Mouse (Mus musculus) R1 (cell line): ENCODE measurements around the gene Inpp5b.

Experiments used
- DNase-seq: peaks from one replicate; pipeline ENCODE4 v3.0.0-alpha.2; 2018; ENCODE audit warnings: low read depth, low spot score

The Inpp5b gene

GRCm38 (mm10) chr4:124810056-124810455 is 68.4 kb downstream of the Inpp5b start:
- DNase-seq, result no peak

DNA sequence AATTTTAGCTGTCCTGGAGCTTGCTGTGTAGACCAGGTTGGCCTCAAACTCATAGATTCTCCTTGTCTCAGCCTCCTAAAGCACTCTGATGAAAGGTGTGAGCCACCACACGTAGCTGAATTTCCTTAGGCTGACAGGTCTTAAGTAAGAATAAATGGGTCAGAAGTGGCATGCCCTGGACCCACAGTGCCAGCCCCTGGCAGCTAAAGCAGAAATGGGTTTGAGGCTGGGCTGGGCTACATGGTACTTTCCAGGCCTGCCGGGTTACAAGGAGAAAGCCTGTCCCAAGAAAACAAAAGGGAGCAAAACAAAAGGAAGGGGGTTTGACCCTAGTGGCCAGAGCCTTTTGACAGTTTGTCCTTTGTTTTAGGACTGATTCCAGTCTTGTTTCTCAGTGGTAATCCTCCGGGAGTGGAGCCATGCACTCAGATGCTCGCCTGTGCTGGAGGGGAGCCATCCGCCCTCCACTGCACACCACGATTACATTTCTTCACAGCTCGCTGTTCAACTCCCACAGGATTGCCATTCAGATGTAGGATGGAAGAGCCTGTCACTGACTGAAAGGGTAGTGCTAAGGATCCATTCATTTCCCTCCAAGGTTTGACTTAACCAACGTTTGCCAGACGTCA is 69.8 kb downstream of the Inpp5b start:
- DNase-seq, result peak; percentile 67

- DNase-seq, result no peak
Measured at GRCm38 (mm10) chr4:124815901-124816300, 74.3 kb downstream of the Inpp5b start.

- peak; percentile 81 for DNase-seq
Measured at GRCm38 (mm10) chr4:124817803-124818202, 76.2 kb downstream of the Inpp5b start.

- peak; percentile 46 for DNase-seq
Measured at GRCm38 (mm10) chr4:124818832-124819231, 77.2 kb downstream of the Inpp5b start.

GRCm38 (mm10) chr4:124824967-124825366 is 83.3 kb downstream of the Inpp5b start:
- peak; percentile 92 for DNase-seq

- peak; percentile 80 for DNase-seq
Measured at GRCm38 (mm10) chr4:124825371-124825965, 83.8 kb downstream of the Inpp5b start.

DNA sequence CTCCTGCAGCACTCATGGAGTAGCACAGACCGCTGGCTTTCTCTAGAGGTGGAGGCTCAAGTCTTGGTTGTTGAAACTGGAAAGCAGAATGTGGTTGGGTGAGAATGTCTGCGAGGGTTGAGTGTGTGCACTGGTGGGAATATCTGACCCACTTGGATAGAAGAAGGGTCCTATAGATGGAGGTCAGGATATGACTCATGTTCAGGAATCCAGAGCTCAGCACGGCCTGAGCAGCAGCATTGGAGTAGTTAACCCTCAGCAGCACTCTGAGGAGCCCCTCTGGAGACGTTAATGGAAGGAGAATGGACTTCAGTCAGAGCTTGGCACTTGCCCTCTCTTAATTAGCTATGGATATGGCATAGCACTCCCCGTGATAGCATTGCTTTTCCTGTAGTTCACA is 88.0 kb downstream of the Inpp5b start:
- no peak for DNase-seq

GRCm38 (mm10) chr4:124832796-124833195 is 91.1 kb downstream of the Inpp5b start:
- peak; percentile 82 for DNase-seq

DNA sequence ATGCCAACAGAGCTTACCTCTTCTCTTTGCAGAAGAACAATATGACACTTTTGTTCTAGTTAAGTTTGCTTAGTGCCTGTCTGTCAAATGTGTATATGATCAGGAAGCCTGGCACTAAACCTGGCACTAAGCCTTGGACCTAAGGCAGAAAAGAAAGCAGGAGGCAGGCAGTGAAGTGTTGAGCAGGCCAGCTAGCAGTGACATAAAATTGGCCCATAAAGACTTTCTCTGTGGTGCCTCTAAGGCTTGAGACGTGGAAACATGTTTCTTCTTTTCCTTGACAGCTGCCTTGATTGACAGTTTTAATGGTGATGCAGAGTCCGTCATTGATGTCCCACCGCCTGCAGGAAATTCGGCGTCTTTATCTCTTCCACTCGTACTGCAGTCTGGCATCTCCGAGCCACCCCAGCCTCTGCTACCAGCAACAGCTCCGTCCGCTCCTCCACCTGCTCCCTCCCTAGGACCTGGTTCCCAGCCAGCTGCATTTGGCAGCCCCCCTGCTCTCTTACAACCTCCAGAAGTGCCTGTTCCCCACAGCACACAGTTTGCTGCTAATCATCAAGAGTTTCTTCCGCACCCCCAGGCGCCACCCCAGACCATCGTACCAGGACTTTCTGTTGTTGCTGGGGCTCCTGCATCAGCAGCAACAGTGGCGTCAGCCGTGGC is 96.5 kb downstream of the Inpp5b start:
- DNase-seq, result no peak

GRCm38 (mm10) chr4:124840998-124841397 is 99.3 kb downstream of the Inpp5b start:
- peak; percentile 64 for DNase-seq

GRCm38 (mm10) chr4:124843493-124843892 is 101.8 kb downstream of the Inpp5b start:
- DNase-seq, result peak; percentile 87

GRCm38 (mm10) chr4:124847573-124847972 is 105.9 kb downstream of the Inpp5b start:
- DNase-seq, result peak; percentile 86

DNA sequence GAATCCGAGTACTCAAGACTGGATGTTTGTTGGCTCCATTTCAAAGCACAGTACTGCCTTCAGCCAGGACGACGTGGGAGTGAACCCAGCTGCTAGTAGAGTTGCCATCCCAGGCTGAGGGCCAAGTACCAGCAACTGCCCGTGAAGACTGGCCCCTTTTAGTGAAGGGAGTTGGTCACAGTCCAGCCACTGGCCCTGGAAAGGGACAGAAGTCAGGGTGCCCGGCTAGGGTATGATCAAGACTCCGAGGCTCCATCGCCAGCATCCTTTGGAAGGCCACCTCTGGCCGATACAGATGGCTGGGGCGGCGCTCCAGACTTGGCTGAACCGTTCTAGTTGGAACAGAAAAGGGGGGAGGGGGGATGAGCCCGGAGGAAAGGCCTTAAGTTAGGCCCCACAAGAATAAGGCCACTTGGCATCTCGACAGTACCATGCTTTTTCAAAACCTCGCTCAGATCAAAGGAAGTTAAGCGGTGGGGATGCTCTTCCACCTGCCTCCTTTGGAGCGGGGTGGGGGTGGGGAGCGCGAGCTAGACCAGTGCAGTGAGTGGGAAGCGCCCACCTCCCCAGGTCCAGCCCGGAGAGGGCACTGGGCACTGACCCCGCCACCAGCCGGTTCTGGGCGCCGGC is 108.1 kb downstream of the Inpp5b start:
- DNase-seq, result peak; percentile 55

DNA sequence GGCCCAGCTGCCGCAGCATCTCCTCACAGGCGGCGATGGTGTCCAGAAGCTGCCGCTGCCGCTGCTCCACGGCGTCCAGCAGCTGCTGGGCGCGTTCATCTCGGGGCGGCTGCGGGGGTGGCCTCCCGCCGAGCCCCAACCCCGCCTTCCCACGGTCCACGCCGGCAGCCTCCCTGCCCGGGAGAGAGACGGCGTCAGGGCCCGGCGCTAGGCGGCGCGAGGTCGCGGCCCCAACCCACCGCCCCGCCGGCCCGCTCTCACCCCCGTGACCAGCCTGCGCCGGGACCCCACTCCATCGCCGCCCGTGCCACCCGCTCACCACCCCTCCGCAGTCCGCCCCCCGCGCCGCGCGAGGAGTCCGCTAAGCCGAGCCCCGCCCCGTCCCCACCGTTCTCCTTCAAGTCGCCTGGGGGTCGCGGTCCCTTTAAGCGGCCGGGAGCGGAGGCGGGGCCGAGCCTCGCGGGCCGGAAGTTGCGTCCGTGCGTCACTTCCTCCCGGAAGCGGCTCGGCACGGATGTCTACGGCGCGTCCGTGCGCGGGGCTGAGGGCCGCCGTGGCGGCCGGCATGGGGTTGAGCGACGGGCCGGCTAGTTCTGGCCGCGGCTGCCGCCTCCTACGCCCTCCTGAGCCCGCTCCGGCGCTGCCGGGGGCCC is 108.7 kb downstream of the Inpp5b start, which contains the start of gene Yrdc:
Yrdc (plus strand) TSS at position 419 of the 653 bp plus-strand sequence.
- peak; percentile 94 for DNase-seq
